Mouse (Mus musculus): ENCODE measurements around the gene Dcpp3. TPM values are rescaled to one million over a fixed set of nuclear protein-coding genes. Genes with fewer than 3 reads are reported as not detected.

The Dcpp3 gene
- polyA plus RNA-seq (2021; fragmentation: Nextera tagmentation) = not detected in 2 replicates
- long read RNA-seq, experiment 1 = 0 reads
- long read RNA-seq, experiment 2 = 0 reads

GRCm38 (mm10) chr17:23917158-23917557 lies at the start of gene Dcpp3:
Gene Dcpp3, plus strand, starts transcription at chr17:23917458.

GRCm38 (mm10) chr17:23867756-23868155 lies 49.5 kb upstream of the Dcpp3 start, which contains the start of gene Prss21:
Gene Prss21, plus strand, starts transcription at chr17:23868056.

GRCm38 (mm10) chr17:23880576-23880975 lies 36.7 kb upstream of the Dcpp3 start, which contains the start of the genes Dcpp1 and Dcpp2:
Gene Dcpp1, plus strand, starts transcription at chr17:23880876.
Gene Dcpp2, plus strand, starts transcription at chr17:23880880.

GRCm38 (mm10) chr17:23941372-23941771 lies 24.1 kb downstream of the Dcpp3 start, which contains the start of gene Sbp:
Gene Sbp, plus strand, starts transcription at chr17:23941672.

GRCm38 (mm10) chr17:23955174-23955573 lies 37.9 kb downstream of the Dcpp3 start, which contains the start of gene Sbpl:
Gene Sbpl, minus strand, starts transcription at chr17:23955274.

Other genes with a start within 250 kb of the Dcpp3 start
- gene Hcfc1r1, start 243.9 kb upstream of the Dcpp3 start, polyA plus RNA-seq (2021; fragmentation: Nextera tagmentation) = 225 and 235 TPM in 2 replicates
- 8.1 and 9.0 TPM in 2 replicates for gene Thoc6, start 243.6 kb upstream of the Dcpp3 start, polyA plus RNA-seq (2021; fragmentation: Nextera tagmentation)
- gene Tnfrsf12a, start 240.0 kb upstream of the Dcpp3 start, polyA plus RNA-seq (2021; fragmentation: Nextera tagmentation) = 3.6 and 6.5 TPM in 2 replicates
- gene Cldn6, start 238.2 kb upstream of the Dcpp3 start, polyA plus RNA-seq (2021; fragmentation: Nextera tagmentation) = 0.13 TPM in 1 of 2 replicates, not detected in the other
- gene Cldn9, start 233.4 kb upstream of the Dcpp3 start, polyA plus RNA-seq (2021; fragmentation: Nextera tagmentation) = 0.15 and 0.95 TPM in 2 replicates
- not detected in 2 replicates for gene 1520401A03Rik, start 194.7 kb upstream of the Dcpp3 start, polyA plus RNA-seq (2021; fragmentation: Nextera tagmentation)
- 1.6 and 2.2 TPM in 2 replicates for gene Pkmyt1, start 191.1 kb upstream of the Dcpp3 start, polyA plus RNA-seq (2021; fragmentation: Nextera tagmentation)
- 106 and 116 TPM in 2 replicates for gene Paqr4, start 176.6 kb upstream of the Dcpp3 start, polyA plus RNA-seq (2021; fragmentation: Nextera tagmentation)
- 0.60 and 0.85 TPM in 2 replicates for gene Kremen2, start 171.6 kb upstream of the Dcpp3 start, polyA plus RNA-seq (2021; fragmentation: Nextera tagmentation)
- 256 and 293 TPM in 2 replicates for gene Flywch1, start 145.9 kb upstream of the Dcpp3 start, polyA plus RNA-seq (2021; fragmentation: Nextera tagmentation)
- gene Flywch2, start 131.4 kb upstream of the Dcpp3 start, polyA plus RNA-seq (2021; fragmentation: Nextera tagmentation) = 22.4 and 25.0 TPM in 2 replicates
- gene Srrm2, start 126.9 kb upstream of the Dcpp3 start, polyA plus RNA-seq (2021; fragmentation: Nextera tagmentation) = 297 and 334 TPM in 2 replicates
- gene Elob, start 88.3 kb upstream of the Dcpp3 start, polyA plus RNA-seq (2021; fragmentation: Nextera tagmentation) = 1,710 and 1,770 TPM in 2 replicates
- not detected in 2 replicates for gene Prss33, start 81.4 kb upstream of the Dcpp3 start, polyA plus RNA-seq (2021; fragmentation: Nextera tagmentation)
- gene Prss32, start 73.6 kb upstream of the Dcpp3 start, polyA plus RNA-seq (2021; fragmentation: Nextera tagmentation) = not detected in 2 replicates
- gene Prss41, start 73.3 kb upstream of the Dcpp3 start, polyA plus RNA-seq (2021; fragmentation: Nextera tagmentation) = 0.08 and 0.48 TPM in 2 replicates
- not detected in 2 replicates for gene Prss21, start 49.4 kb upstream of the Dcpp3 start, polyA plus RNA-seq (2021; fragmentation: Nextera tagmentation)
- gene Dcpp1, start 36.6 kb upstream of the Dcpp3 start, polyA plus RNA-seq (2021; fragmentation: Nextera tagmentation) = 0.25 TPM in 1 of 2 replicates, not detected in the other
- not detected in 2 replicates for gene Dcpp2, start 36.6 kb upstream of the Dcpp3 start, polyA plus RNA-seq (2021; fragmentation: Nextera tagmentation)
- gene Sbp, start 24.2 kb downstream of the Dcpp3 start, polyA plus RNA-seq (2021; fragmentation: Nextera tagmentation) = 0.18 and 0.30 TPM in 2 replicates
- not detected in 2 replicates for gene Sbpl, start 37.8 kb downstream of the Dcpp3 start, polyA plus RNA-seq (2021; fragmentation: Nextera tagmentation)
- 0.21 and 0.34 TPM in 2 replicates for gene Prss30, start 63.1 kb downstream of the Dcpp3 start, polyA plus RNA-seq (2021; fragmentation: Nextera tagmentation)
- 0.25 and 0.28 TPM in 2 replicates for gene Prss22, start 80.6 kb downstream of the Dcpp3 start, polyA plus RNA-seq (2021; fragmentation: Nextera tagmentation)
- not detected in 2 replicates for gene Prss27, start 120.7 kb downstream of the Dcpp3 start, polyA plus RNA-seq (2021; fragmentation: Nextera tagmentation)
- 28.2 and 31.2 TPM in 2 replicates for gene Kctd5, start 156.0 kb downstream of the Dcpp3 start, polyA plus RNA-seq (2021; fragmentation: Nextera tagmentation)
- 47.2 and 54.0 TPM in 2 replicates for gene Pdpk1, start 233.5 kb downstream of the Dcpp3 start, polyA plus RNA-seq (2021; fragmentation: Nextera tagmentation)
- 28.9 and 38.4 TPM in 2 replicates for gene Amdhd2, start 246.3 kb downstream of the Dcpp3 start, polyA plus RNA-seq (2021; fragmentation: Nextera tagmentation)